Mouse (Mus musculus) lung, postnatal 4 days (tissue): Measurements from ENCODE around the gene Ptprd.

Experiments used
- DNase-seq, 2 experiments: peaks; one replicate each; pipeline ENCODE4 v3.0.0; 2021

Gene Ptprd

DNA sequence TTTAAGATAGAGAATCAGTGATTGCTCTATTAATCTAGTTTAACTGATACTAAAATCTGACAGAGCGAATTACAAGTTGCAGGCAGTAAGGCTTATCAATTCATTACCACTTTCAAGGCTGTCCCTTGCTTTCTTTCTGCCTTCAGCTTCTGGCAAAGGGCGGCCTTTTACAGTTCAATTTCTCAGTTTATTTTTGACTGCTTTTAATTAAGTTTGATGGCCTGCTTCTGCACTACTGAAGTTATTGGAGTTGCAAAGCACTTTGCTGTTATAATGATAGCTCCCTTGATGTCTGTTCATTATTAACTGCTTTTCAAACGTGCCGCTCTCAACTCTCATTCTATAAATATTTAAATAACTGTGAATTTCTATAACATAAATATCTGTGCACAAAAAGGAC is 673.9 kb downstream of the Ptprd start:
- no peak for DNase-seq

DNA sequence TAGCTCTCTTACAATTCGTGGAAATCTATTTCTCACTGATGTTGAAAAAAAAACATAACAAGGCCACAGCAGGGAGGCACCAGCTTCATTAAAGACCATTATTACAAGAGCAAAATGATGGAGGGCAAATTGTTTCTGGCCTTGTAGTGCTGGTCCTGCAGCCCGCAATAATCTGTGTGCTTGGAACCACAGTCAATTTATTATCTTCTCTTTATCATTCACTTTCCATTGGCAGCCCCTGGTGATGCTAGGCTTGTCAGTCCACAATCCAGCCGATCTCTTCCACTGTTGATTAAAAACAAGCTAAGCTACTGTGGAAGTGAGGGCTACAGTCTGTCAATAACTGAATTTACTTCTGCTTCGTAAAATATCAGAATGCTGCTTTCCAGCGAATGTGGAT is 674.4 kb downstream of the Ptprd start:
- no peak for DNase-seq

DNA sequence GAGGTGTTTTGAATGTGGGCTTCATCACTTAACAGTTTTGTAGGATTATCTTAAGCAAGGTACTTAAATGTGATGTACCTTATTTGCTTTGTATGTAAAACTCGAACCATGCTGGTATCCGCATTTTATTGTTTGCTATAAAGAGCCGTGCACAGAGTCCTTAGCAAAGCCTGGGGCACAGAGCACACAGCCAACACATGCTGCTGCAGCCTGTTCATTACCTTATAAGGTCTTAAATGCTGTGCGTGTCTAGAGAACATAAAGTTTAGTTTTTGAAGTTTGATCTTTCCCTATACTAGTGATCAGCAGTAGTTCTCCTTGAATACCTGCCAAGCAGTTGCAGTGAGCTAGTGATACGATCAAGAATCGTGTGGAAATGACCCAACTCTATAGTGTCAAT is 676.2 kb downstream of the Ptprd start:
- DNase-seq: no peak

DNA sequence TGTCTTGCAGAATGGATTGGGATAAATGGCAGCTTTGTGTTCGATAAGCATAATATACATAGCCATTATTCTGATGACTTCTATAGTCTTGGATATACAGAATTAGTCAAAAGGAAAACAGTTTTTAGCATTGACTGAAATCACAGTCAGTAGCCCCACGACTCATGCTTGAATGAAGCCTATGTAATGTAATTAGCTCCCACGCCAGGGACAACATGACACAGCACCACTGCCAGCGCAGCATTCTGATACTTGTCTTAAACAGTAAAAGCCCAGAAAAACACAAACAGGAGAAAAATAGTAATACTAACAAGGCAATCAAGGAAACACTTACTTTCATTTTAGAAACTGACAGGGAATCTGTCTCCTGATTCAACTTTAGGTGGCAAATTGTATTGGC is 677.2 kb downstream of the Ptprd start:
- no peak for DNase-seq

DNA sequence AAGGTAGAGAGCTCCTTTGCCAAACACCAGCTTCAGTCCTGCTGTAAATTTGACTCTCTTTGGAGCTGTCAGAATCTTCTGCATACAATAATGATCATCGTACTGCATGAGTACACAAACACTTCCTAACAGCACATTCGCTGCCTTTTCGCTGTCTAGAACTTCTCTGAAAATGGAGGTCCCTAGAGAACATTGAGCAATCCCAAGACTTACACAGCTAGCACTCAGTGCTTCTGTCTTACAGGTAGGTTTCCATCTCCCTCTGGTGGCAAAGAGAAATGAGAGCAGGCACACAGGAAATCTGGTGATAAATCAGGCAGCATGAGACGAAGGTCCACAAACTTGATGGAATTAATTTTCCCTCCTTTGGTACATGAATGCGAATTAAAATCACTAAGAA is 692.6 kb downstream of the Ptprd start:
- no peak for DNase-seq

DNA sequence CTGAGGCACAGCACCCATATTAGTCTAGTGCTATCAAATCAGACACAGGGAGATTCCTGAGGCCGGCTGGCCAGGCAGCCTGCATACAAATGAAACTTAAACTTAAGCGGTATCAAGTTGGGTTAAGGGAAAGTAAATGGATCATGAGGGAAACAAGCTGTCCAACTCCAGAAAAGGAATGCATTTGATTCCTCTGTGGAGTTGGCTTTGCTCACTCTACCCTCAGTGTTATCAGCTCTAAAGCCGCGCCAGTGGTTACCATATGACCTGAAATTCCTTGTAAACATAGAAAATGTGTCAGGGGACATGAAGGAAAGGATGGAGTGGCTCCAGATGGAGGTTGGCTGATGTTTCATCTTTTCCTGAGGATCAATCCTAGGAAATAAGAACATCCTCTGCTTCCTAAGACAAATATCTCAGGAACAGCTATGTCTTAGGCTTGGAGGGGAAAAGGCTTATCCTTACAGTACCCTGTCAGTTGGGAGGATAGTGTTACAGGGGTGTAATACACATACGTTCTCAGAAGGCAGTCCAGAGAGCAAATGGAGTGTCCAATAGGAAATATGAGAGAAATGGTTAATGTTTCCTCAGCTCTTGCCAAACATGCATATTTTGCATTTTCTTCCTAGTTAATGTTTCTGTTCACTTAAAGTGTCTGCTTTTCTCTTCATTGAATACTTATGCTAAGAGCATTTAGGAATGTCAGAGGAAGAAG is 697.7 kb downstream of the Ptprd start:
- DNase-seq: no peak

DNA sequence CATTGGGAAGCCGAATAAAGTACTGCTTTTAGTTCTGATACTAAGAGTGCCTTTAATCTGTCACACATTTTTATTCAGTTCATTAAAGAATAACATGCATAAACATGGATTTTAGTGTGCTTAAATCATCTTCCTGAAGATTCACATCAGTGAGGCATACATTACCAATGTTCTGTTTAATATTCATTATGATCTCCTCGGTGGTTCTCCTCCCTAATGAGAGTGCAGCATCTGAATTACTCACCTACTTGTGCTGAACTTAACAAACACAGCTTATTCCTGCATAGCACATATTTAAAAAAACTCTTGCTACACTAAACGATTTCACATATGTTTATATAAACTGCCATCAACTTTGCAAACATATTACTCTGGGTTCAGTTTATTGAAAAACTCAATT is 698.7 kb downstream of the Ptprd start:
- DNase-seq: no peak

DNA sequence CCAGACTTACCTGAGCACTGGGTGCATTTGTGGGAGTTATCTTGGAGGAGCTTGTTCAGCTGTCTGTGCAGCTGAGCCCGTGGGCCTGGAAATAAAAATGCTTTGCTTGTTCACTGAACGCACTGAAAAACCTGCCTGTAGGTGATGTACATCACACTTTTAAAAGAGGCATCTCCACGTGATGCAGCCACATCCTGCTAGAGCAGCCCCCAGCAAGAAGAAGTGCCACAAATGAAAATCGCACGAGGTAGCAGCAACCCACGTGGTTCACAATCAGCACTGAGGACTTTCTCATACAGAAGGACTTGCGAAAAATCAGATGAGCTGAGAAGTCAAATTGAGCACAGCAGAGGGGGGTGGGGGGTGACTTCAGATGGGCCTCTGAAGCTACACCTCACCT is 757.7 kb downstream of the Ptprd start:
- DNase-seq: no peak

DNA sequence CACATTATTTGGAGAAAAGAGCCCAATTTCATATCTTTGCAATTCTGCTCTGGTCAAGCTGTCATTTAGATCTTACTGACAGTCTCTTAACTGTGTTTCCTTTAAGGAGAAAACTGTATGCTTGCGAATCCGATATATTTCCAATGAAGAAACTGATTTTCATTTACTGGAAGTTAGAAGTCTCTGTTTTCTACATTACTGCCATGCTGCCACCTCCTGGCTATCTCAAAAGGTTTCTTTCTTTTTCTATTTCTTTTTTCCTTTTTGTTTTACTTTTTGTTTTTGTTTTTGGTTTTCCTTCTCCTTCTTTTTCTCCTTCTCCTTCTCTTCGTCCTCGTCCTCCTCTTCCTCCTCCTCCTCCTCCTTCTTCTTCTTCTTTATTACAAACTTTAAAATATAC is 812.6 kb downstream of the Ptprd start:
- no peak for DNase-seq

DNA sequence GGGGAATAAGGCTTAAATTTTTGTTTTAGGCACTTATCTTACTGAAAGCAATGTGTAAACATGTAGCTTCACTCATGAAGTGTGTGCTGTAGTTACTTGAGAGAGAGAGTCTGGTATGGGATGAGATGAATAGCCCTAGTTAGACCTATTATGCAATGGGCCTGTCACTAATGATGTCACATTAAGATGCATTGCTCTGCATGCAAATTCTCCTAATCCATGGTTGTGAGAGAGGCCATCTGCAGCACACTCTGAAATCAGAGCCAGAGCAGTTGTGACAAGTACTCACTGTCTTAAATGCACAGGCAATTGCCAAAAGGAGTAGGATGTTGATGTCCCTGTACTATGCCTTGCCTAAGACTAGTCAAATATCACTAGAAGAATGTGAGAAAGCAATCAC is 850.0 kb downstream of the Ptprd start:
- no peak for DNase-seq

DNA sequence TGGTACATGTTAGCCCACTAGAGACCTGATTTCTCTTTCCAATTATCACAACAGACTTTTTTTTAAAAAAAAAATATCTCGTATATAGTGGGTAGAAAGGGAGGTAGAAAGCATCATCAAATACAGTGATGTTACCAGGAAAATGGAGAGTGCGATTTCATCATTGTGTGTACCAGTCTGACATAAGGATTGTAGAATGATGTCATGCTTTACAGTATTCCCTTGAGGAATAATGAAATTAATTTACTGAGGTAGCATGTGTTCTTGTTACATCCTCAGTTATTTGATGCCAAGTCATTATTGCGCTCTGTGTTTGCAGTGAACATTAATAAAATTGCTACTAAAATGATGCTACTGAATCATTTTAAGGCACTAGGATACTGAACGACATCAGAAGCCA is 884.6 kb downstream of the Ptprd start:
- DNase-seq: no peak

DNA sequence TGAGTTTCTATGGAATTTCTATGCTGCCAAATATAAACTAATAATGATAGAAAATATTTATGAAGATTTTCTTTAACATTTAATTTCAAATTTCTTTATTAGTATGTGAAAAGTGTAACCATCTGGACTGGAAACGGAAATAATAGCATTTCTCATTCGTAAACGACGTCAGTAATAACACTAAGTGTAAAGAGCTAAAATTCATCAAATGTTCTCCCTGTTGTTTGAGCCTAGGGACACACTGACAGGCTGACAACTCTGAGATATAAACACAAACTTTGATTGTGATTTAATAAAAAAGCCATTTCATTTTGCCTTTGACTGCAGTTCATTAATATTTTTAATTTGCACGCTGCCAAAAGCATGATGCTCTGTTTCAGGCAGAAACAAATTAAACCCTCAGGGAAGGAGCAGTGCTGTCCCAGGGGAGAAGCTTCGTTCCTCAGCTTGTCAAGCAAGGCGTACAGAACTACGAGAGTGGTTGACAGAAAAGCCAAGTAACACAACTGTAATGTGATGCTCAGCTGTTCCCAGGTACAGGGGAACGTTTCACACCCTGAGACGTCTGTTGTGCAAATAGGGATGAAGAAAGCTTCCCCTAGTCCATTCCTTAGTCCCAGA is 894.6 kb downstream of the Ptprd start:
- DNase-seq: no peak

DNA sequence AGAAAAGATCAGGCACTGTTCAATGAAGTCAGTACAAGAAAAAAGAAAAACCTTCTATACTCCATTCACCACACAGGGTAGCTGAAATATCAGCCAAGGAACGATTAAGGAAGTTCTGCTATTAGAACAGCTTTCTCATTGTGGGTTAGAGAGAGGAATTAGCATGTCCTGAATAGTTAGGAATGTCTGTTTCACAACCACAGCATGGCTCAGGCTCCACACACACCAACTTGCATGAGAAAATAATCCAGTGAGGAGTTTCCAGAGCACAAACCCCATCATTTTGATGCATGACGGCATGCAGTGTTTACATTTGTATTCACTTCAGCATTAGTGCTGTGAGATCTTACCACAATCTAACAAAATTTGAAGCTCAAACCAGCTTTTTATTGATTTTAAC is 895.1 kb downstream of the Ptprd start:
- no peak for DNase-seq

DNA sequence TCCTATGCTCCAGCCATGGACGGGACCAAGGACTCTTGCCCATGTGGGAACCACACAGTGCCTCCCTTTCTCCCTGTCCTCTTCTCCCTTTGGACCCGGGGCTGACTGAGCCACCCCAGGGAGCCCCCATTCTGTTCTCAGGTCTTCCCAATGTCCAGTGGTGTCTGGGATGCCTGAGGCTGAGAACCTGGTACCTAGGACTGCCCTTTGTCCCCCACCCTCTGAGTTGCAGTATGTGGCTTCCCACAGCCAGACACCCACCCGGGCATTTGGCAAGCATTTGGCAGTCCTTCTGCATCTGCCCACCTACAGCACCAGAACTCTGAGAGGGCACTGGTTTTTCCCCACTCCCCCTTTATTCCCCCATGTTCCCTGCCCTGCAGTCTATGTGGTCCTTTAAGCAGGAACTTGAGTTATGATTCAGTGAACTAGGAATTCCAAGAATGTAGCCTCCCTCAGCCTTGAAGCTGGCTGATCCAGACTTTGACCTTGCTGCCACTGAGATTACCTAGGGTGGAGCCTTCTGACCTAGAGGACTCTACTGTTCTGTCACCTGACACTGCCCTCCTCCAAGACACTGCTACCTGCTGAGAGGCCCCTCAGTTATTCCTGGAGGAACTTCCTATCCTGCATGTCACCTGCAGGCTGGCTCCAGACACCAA is 901.5 kb downstream of the Ptprd start:
- DNase-seq: no peak

DNA sequence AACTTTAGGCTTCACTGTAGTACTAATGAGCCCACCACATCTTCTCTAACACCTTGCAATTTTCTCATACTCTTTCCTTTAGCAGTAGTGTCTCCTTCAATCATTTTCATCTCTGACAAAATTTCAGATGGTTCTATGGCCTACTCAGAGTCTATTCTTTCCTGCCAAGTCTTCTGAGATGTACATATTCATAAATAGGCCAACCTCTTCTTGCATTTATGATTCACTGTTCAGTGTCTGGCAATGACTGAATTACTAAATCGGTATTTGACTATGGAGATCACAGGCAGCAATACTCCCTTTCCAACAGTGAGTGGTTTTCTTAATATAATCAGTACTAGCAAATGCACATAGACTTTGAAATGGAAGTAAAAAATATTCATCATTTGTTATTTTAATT is 928.3 kb downstream of the Ptprd start:
- no peak for DNase-seq

DNA sequence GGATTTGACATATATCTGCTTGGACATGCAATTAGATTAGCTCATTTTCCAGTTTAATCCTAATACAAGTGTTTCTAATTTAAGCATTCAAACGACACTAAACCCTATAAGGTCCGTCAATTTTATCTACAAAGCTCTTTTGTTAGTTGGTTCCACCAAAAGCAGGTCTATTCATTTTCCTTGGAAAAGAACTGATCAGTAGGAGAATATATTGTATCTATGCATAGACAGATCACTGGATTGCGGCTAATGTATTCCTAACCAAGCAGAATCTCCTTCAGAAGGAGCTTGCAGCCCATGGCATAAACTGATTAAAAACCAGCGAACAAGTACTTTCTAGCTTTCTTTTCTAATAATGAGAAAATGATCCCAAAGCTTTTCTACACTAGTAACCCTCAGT is 933.8 kb downstream of the Ptprd start:
- no peak for DNase-seq

DNA sequence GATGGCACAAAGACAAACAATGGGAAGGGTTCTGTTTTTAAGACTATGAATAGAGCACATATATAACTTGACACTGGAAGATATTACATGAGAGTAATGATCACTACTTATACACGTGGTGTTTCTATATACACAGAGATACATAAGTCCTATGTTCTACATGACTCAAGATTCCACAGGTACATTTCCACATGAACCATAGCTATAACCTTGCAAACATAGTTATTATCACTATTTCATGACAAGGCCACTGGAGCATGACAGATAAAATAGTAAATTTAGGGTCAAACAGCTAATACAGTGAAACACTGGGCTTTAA is 951.8 kb downstream of the Ptprd start:
- no peak for DNase-seq

DNA sequence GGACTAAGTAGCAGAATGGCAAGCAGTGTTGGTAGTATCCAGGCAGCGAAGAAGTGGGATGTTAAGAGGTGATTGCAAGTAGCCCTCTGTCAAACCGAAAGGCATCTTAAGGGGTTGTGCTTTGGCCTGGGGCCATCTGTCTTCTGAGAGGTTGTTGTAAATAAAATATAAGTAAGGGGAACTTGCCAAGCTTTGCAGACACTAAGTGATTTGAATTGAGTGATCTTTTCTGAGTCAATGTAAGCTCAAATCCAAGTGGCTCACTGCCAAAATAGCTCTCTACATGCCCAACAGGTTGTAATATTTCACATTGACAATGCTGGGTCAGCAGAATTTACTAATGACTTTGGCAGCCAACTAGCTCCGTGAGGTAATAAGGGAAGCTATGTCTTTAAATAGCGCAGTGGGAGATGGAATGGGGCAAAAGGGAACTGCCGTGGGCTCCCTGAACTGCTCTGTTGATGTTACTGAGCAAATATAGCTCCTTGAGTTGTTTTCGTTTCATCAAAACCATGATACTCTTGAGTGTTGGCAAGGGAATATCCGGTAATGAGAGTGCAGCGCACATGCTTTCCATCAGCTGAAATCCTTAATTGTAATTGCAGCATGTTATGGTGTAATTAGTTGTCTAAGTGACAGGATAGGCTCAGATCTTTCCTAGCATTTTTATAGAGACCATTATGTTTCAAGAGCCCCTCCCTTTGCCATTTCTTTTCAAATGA is 952.4 kb downstream of the Ptprd start:
- no peak for DNase-seq

DNA sequence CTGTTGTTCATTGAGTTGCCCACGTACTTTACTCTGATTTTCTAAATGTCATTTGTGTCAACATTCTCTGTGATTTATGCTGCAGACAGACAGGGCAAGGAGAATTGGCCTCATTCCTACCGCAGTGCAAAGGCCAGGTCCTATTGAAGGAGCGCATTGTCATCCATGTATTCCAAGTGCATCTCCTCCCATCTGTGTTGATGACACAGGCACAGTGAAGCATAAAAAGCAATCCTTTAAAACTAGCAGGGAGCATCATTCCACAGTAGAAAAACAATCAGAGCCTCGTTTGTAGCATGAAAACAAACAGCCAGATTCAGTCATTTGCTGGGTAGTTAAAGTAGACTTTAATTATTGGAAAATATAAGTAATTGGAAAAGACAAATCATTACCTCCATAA is 960.6 kb downstream of the Ptprd start:
- DNase-seq: no peak

DNA sequence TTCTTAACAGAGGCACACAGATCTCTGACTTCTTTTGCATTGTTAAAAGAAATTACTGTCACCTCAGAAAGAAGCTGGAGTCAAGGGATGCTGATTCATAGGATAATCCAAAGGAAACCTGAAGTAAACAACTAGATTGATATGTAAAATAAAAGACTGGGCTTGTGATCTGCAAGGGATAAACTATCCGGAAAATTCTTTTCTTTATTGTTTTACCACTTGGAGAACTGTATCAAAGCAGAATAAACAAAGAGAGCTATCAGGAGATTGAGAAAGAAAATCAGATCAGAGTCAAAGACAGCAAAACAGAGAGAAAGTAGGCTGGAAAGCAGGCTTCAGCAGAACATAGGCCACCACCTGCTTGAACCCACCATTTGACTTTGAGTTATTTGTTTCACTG is 962.0 kb downstream of the Ptprd start:
- DNase-seq: no peak

DNA sequence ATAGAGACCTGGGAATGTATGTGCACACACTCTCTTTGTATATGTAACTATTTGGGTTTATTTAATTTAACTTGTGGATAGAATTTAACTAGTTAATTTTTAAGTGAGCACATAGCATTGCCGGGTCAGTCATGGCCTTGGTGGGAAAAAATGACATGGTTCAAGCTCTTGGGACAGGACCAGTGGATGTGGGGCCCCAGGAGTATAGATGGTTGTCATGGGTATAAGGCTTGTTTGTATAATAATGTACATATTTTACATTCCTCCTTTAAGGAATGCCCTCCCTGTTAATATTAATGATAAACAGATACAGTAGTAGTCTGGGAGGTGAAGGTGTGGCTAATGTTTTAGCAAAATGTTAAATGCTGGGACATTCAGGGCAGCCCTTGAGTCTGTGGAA is 962.8 kb downstream of the Ptprd start:
- no peak for DNase-seq

DNA sequence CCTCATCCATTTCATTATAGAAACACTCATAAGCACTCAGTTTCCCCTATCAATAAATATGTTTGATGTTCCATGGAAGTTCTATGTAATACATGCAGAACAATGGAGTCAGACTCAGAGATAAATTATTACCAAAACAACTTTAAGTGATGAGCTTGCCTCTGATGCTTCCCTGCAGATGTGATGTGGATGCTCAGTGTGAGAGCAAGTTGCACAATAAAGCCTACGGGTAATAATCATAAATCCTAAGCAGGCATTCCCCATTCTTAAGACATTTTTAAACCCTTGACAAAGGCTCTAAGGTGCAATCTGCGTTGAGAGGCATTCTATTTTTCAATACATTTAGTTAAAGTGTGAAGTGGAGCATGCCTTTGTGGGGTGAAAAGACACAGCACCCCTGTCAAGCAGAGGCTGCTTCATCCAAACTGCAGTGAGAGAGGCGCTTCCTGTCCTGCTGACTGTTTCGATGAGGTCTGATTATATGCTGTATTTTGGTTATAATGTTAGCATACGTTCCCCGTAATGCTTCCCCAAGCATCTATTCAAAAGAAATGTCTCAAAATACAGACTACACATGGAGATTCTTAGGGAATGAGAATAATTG is 969.8 kb downstream of the Ptprd start:
- no peak for DNase-seq

DNA sequence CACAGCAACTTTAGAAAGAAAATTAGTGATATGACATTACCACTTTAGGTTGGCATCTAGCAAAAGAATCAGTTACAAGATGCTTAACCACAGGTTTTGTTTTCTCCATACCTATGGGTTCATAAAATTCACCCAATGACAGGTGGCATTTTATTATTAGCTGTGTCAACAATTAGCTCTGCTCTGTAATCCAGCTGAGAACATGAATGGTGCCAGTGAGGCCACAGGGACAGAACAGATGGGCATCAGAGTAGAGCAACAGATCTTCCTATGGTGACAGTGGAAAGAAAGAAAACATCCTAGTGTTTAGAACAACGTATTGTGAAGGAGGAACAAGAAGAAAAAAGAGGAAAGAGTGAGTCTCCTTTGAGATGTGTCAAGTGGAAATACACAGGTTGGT is 973.6 kb downstream of the Ptprd start:
- DNase-seq: no peak

DNA sequence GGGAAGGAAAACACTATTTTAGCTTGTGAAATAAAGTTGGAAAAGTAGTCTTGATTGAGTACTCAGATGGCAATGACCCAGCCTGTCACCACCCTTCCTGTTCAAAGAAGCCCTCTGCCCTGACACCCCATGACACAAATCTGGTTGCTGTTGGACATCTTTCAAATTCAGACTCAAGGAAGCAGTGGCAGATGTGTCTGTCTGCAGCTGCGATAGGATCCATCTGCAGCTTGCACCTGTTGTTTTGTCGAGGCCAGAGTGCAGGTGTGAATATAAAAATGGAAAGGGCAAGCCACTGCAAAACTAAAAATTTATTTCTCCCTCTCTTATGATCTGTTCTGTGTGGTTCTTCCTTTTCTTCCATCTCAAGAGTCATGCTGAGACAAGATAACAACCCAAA is 978.5 kb downstream of the Ptprd start:
- no peak for DNase-seq
